Mouse (Mus musculus): ENCODE results near the gene Pde1c. TPM values are rescaled to one million over a fixed set of nuclear protein-coding genes. Genes with fewer than 3 reads are reported as not detected.

The Pde1c gene
- polyA plus RNA-seq (2012; rRNA removed) = 4.1 and 4.3 TPM in 2 replicates

GRCm38 (mm10) chr6:56568470-56569372, at the start of gene Pde1c:
Gene Pde1c, minus strand, starts transcription at chr6:56569103.

Other genes with a start within 250 kb of the Pde1c start
- gene Lsm5, start 135.6 kb upstream of the Pde1c start, polyA plus RNA-seq (2012; rRNA removed) = 76.8 and 181 TPM in 2 replicates
- gene Avl9, start 145.8 kb upstream of the Pde1c start, polyA plus RNA-seq (2012; rRNA removed) = 14.7 and 18.7 TPM in 2 replicates
- 27.7 and 36.0 TPM in 2 replicates for gene Kbtbd2, start 228.7 kb upstream of the Pde1c start, polyA plus RNA-seq (2012; rRNA removed)

Data from central nervous system, embryonic 11.5 days (tissue).